Mouse (Mus musculus): Measurements from ENCODE around the gene Kmt5c. TPM values are rescaled to one million over a fixed set of nuclear protein-coding genes. Genes with fewer than 3 reads are reported as not detected.

Gene Kmt5c
- polyA plus RNA-seq, 1 experiment from 2014 or later, result 58.2 TPM

DNA sequence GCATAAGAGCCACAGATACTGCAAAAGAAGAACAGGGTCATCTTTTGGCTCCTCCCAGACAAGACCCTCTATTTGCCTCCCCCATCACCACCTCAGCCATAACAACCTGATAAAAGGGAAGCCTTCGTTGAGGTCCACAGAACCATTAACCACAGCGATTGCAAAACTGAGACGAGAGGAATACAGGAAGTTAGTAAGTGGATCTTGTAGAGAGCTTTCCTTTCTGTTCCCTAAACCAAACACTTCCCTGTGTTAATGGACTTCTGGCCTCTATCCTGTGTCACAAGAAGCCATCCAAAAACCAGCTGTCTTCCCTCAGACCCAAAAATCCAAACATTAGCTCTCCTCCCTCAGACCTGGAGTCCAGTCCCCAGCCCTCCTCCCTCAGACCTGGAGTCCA, 15.6 kb upstream of the Kmt5c start:
- Histone ChIP-seq H3K36me3 (no peaks in the 10 kb centered on the region), H3K4me3 (replicated peaks) (no peak overlapping the region), H3K27me3 (no peaks in the 10 kb centered on the region), H3K9ac (no peak overlapping the region), H3K4me1 (0 out of 2 replicates have a peak, but pooled peaks cover 4% of the 10 kb centered on the region), H3K9me3 (replicated peaks) (no peaks in the 10 kb centered on the region), H3K4me2 (replicated peaks) (no peak overlapping the region), H3K27ac (replicated peaks) (no peak overlapping the region)
- no peak for ATAC-seq (ENCODE audit: insufficient number of reproducible peaks, low FRiP score, low TSS enrichment, low read depth)
- 67% methylated on average over 3 of the region's 3 CpGs for WGBS

DNA sequence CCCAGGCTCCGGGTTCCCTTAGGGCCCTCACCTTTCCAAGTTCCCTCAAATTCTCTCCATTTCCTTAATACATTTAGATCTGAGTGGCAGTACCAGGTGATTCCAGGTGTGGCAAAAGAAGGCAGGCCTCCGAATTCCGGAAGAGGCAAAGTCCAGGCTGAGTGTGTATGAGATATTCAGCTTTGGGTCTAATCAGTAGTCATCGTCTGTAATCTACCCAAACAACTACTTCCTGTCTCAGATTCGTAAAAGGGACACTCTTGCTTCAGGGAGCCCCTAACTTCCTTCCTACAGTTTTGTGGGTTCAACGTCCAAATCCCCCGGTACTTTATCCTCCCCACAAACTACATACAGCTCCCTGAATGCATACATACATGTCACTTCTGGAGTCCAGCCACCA, 14.7 kb upstream of the Kmt5c start, which contains the start of gene Tmem150b:
Tmem150b (minus strand) TSS at position 81 of the 400 bp plus-strand sequence.
- H3K4me2 ChIP-seq (replicated peaks), result no peak within 1 kb of the TSS
- no peaks in the 10 kb centered on the region for H3K9me3 ChIP-seq (replicated peaks)
- no peak within 1 kb of the TSS for H3K9ac ChIP-seq
- 75% methylated on average over 7 of the region's 7 CpGs for WGBS
- H3K36me3 ChIP-seq, result no peaks in the 10 kb centered on the region
- no peak for ATAC-seq (ENCODE audit: insufficient number of reproducible peaks, low FRiP score, low TSS enrichment, low read depth)
- H3K27ac ChIP-seq (replicated peaks), result no peak within 1 kb of the TSS
- H3K4me1 ChIP-seq, result 0 out of 2 replicates have a peak, but pooled peaks cover 4% of the 10 kb centered on the region
- no peak within 1 kb of the TSS for H3K4me3 ChIP-seq (replicated peaks)
- H3K27me3 ChIP-seq, result no peaks in the 10 kb centered on the region

DNA sequence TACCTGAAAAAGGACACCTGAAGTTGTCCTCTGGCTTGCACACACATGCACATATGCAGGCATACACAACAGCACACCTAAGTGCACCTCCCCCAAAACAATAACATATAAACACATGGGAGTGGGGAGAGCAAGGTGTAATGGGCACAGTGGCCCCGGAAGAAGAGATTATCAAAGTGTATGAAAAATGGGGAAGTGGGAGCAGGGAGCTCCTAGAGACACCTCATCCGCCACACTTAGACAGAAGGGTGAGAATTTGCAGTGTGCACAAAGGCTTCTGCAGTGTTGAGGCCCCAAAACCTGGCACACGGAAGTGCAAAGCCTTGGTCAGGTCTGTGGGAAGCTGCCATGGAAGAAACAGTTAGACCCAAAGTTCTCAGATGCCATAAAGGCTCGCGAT, 8.8 kb upstream of the Kmt5c start:
- no peak for ATAC-seq (ENCODE audit: insufficient number of reproducible peaks, low FRiP score, low TSS enrichment, low read depth)
- Histone ChIP-seq H3K27me3 (no peaks in the 10 kb centered on the region), H3K9ac (no peak overlapping the region), H3K4me1 (no peaks in the 10 kb centered on the region), H3K36me3 (no peaks in the 10 kb centered on the region), H3K9me3 (replicated peaks) (no peaks in the 10 kb centered on the region), H3K27ac (replicated peaks) (no peak overlapping the region), H3K4me3 (replicated peaks) (no peak overlapping the region), H3K4me2 (replicated peaks) (no peak overlapping the region)
- 84% methylated on average over 5 of the region's 5 CpGs for WGBS

DNA sequence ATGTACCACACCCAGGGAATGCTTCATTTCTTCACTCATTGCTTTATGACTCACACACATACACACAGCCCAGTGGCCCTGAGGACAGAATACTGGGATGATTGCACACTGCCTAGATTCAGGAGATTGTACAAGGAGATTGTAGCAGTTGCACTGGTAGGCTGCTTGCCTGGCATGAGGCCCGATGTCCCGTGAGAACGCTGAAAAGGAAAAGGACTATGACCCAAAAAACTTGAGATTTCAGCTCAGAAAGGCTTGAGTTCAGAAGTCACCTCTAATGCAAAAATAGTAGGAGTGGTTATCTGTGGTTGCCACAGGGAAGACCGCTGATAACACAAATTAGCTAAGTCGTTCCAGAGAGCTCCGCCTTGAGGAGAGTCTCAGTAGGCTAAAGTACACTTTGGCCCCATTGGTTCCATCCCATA, 6.9 kb upstream of the Kmt5c start:
- Histone ChIP-seq H3K4me1 (no peaks in the 10 kb centered on the region), H3K4me2 (replicated peaks) (no peak overlapping the region), H3K36me3 (no peaks in the 10 kb centered on the region), H3K4me3 (replicated peaks) (no peak overlapping the region), H3K9ac (no peak overlapping the region), H3K27me3 (no peaks in the 10 kb centered on the region), H3K27ac (replicated peaks) (no peak overlapping the region), H3K9me3 (replicated peaks) (no peaks in the 10 kb centered on the region)
- 62% methylated on average over 6 of the region's 6 CpGs for WGBS
- no peak for ATAC-seq (ENCODE audit: insufficient number of reproducible peaks, low FRiP score, low TSS enrichment, low read depth)

GRCm38 (mm10) chr7:4739041-4739543, 823 bp upstream of the Kmt5c start:
- Histone ChIP-seq H3K27ac (replicated peaks) (peak overlapping the region; percentile 88), H3K4me2 (replicated peaks) (peak overlapping the region; percentile 58), H3K27me3 (no peaks in the 10 kb centered on the region), H3K9ac (peak overlapping the region; percentile 26), H3K36me3 (peaks cover 15% of the 10 kb centered on the region; the same call in 1 of the 2 replicates), H3K4me3 (replicated peaks) (peak overlapping the region; percentile 81), H3K4me1 (peaks cover 31% of the 10 kb centered on the region), H3K9me3 (replicated peaks) (no peaks in the 10 kb centered on the region)
- no peak for ATAC-seq (ENCODE audit: insufficient number of reproducible peaks, low FRiP score, low TSS enrichment, low read depth)
- 45% methylated on average over 10 of the region's 10 CpGs for WGBS

GRCm38 (mm10) chr7:4740309-4740727, 403 bp downstream of the Kmt5c start:
- Histone ChIP-seq H3K27ac (replicated peaks) (peak overlapping the region; percentile 91), H3K4me1 (peaks cover 31% of the 10 kb centered on the region), H3K4me2 (replicated peaks) (peak overlapping the region; percentile 80), H3K4me3 (replicated peaks) (peak overlapping the region; percentile 81), H3K9me3 (replicated peaks) (no peaks in the 10 kb centered on the region), H3K27me3 (no peaks in the 10 kb centered on the region), H3K36me3 (peaks cover 24% of the 10 kb centered on the region; the same call in 1 of the 2 replicates), H3K9ac (peak overlapping the region; percentile 80)
- peak; percentile 26 for ATAC-seq (ENCODE audit: insufficient number of reproducible peaks, low FRiP score, low TSS enrichment, low read depth)
- 0% methylated on average over 14 of the region's 14 CpGs for WGBS

DNA sequence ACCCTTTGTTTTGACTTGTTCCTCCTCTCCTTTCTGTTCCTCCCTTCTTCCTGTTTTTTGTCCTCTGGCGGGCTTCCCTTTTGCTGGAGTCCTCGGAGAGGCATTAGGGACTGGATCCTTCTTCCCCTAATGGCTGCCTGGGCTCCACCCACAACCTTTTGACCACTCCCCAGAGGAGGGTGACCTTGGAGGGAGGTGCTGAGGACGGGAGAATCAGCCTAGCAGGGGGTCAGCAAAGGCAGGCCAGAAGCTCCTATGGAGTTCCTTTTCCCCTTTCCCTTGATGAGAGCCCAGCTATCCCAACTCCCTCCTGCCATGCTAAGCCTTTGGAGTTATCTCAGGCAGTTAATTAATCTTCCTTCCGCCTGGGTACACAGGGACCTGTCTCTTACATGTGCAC, 1.2 kb downstream of the Kmt5c start:
- H3K27ac ChIP-seq (replicated peaks), result peak overlapping the region; percentile 91
- no peaks in the 10 kb centered on the region for H3K27me3 ChIP-seq
- peak overlapping the region; percentile 81 for H3K4me3 ChIP-seq (replicated peaks)
- no peak for ATAC-seq (ENCODE audit: insufficient number of reproducible peaks, low FRiP score, low TSS enrichment, low read depth)
- 9% methylated on average over 4 of the region's 4 CpGs for WGBS
- peak overlapping the region; percentile 80 for H3K9ac ChIP-seq
- peaks cover 31% of the 10 kb centered on the region for H3K4me1 ChIP-seq
- H3K36me3 ChIP-seq, result peaks cover 32% of the 10 kb centered on the region
- peak overlapping the region; percentile 80 for H3K4me2 ChIP-seq (replicated peaks)
- no peaks in the 10 kb centered on the region for H3K9me3 ChIP-seq (replicated peaks)

DNA sequence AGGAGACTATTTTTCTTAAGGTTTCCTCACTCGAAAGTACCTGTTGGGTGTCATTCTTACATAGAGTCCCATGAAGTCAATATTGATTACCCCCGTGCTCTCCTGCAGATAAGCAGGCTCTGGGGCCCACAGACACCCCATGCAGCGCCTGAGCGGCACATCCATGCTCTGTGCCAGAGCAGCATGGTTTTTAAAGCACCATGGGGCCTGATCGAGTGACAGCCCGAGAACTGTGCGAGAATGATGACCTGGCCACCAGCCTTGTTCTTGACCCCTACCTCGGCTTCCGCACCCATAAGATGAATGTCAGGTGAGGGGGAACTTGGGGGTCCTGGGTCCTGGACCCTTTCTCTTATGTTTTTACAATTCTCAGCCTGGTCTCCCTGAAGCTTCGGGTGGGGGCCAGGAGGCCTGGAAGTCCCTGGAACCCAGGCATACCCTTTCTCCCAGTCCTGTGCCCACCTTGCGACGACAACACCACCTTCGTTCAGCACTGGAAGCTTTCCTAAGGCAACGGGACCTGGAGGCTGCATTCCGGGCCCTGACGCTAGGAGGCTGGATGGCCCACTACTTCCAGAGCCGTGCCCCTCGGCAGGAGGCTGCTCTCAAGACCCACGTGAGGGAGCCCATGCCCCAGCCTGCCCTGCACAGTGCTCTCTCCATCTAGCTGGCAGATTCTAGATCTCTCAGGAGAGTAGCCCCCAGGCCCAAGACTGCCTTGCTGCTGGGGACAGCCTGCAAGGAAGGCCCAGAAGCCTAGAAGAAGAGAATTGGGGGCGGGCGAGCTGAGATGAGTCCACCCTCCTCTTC, 2.0 kb downstream of the Kmt5c start:
- H3K4me2 ChIP-seq (replicated peaks), result peak overlapping the region; percentile 80
- WGBS, result 77% methylated on average over 21 of the region's 21 CpGs
- H3K27me3 ChIP-seq, result no peaks in the 10 kb centered on the region
- H3K4me3 ChIP-seq (replicated peaks), result peak overlapping the region; percentile 81; the same call in 1 of the 2 replicates
- no peak overlapping the region for H3K27ac ChIP-seq (replicated peaks)
- H3K9me3 ChIP-seq (replicated peaks), result no peaks in the 10 kb centered on the region
- peaks cover 38% of the 10 kb centered on the region for H3K36me3 ChIP-seq
- ATAC-seq (ENCODE audit: insufficient number of reproducible peaks, low FRiP score, low TSS enrichment, low read depth), result no peak
- H3K4me1 ChIP-seq, result peaks cover 31% of the 10 kb centered on the region
- no peak overlapping the region for H3K9ac ChIP-seq

- H3K27me3 ChIP-seq, result no peaks in the 10 kb centered on the region
- no peak overlapping the region for H3K27ac ChIP-seq (replicated peaks)
- peaks cover 38% of the 10 kb centered on the region for H3K36me3 ChIP-seq
- 82% methylated on average over 6 of the region's 6 CpGs for WGBS
- no peak overlapping the region for H3K4me2 ChIP-seq (replicated peaks)
- peaks cover 31% of the 10 kb centered on the region for H3K4me1 ChIP-seq
- H3K9me3 ChIP-seq (replicated peaks), result no peaks in the 10 kb centered on the region
- ATAC-seq (ENCODE audit: insufficient number of reproducible peaks, low FRiP score, low TSS enrichment, low read depth), result no peak
- no peak overlapping the region for H3K4me3 ChIP-seq (replicated peaks)
- H3K9ac ChIP-seq, result no peak overlapping the region
Observed at GRCm38 (mm10) chr7:4742482-4742819, 2.5 kb downstream of the Kmt5c start.

GRCm38 (mm10) chr7:4743354-4743753, 3.4 kb downstream of the Kmt5c start:
- Histone ChIP-seq H3K4me3 (replicated peaks) (no peak overlapping the region), H3K4me1 (peaks cover 31% of the 10 kb centered on the region), H3K4me2 (replicated peaks) (no peak overlapping the region), H3K9ac (no peak overlapping the region), H3K36me3 (peaks cover 38% of the 10 kb centered on the region), H3K27me3 (no peaks in the 10 kb centered on the region), H3K27ac (replicated peaks) (no peak overlapping the region), H3K9me3 (replicated peaks) (no peaks in the 10 kb centered on the region)
- ATAC-seq (ENCODE audit: insufficient number of reproducible peaks, low FRiP score, low TSS enrichment, low read depth), result no peak
- WGBS, result 67% methylated on average over 2 of the region's 2 CpGs

DNA sequence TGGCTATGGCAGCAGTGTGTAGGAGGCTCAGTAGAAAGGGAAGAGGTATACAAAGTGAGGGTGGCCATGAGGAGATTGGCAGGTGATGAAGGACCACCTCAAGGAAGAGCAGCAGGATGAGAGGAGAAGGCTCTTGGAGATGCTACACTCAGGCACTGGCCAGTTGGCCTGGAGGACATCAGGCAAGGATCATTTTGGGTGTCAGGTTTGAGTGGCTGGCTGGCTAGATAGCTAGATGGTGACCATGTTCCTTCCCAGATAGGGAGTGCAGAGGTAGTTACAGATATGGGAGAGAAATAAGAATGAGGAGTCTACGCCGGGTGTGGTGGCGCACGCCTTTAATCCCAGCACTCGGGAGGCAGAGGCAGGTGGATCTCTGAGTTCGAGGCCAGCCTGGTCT, 5.0 kb downstream of the Kmt5c start:
- ATAC-seq (ENCODE audit: insufficient number of reproducible peaks, low FRiP score, low TSS enrichment, low read depth), result no peak
- Histone ChIP-seq H3K36me3 (peaks cover 40% of the 10 kb centered on the region), H3K9ac (no peak overlapping the region), H3K9me3 (replicated peaks) (no peaks in the 10 kb centered on the region), H3K4me2 (replicated peaks) (no peak overlapping the region), H3K4me1 (peaks cover 22% of the 10 kb centered on the region), H3K27ac (replicated peaks) (no peak overlapping the region), H3K4me3 (replicated peaks) (no peak overlapping the region), H3K27me3 (no peaks in the 10 kb centered on the region)
- WGBS, result 94% methylated on average over 6 of the region's 6 CpGs
